Comparison of ENCODE assay signal across 8 mouse cellular contexts in the genomic region with DNA sequence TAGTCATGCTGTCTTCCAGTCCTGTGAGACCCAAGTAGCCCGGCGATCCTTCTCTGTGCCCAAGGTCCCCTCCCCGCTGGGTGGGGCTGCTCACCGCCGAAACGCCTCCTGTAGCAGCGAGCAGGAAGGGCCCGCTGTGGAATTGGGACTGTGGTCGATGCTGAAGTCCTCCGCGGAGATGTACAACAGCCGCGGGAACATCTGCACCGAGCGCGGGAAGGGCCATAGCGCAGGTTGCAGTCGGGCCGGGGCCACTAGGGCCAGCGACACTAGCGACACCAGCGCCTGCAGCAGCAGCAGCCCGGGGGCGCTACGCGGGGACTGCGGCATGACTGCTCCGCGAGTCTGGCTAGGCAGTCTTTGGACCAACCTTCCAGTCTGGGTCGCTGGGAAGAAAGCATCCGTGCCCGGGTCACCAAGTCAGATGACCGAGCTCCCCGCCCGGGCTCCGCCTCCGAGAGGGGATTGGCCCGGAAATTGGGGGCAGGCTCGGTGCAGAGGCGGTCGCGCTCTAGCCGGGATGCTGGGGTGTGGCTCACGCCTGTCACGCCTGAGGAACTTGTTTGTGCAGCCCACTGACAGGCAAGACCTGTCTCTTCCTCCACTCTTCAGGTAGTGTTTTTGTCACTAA. TPM values are rescaled to one million over a fixed set of nuclear protein-coding genes. Genes with fewer than 3 reads are reported as not detected.
DNase-seq lines count a peak whose midpoint lies in the region; ATAC-seq and TF ChIP-seq lines count a peak whose summit lies in the region.

TSS of gene Hexb (minus strand) at position 426 of the 631 bp plus-strand sequence.

- H3K9ac ChIP-seq in lung, postnatal 0 days (replicated peaks; ENCODE audit: low read depth) = no peak within 1 kb of the TSS

- 1% methylated on average over 45 of the region's 45 CpGs for WGBS in lung, postnatal 0 days

- no peaks in the 10 kb centered on the region for H3K27me3 ChIP-seq in lung, postnatal 0 days (replicated peaks; ENCODE audit: insufficient read depth, low read length)

- ATAC-seq in frontal cortex, adult (ENCODE audit: low TSS enrichment) = peak; percentile 90
- peak; percentile 95 to 97 for ATAC-seq in hematopoietic stem cell, adult 5-6 weeks (replicated peaks in 1 of 2; ENCODE audit: insufficient read depth in 1 of 2, low FRiP score in 2 of 2, low TSS enrichment in 1 of 2, low read depth in 1 of 2, poor library complexity in 2 of 2, severe bottlenecking in 2 of 2)
- peak; percentile 97 for ATAC-seq in lung, postnatal 0 days

- no peak for TF ChIP-seq EP300 in lung, postnatal 0 days (IDR thresholded peaks at IDR 0.05)

- peak within 1 kb of the TSS; percentile 56 for H3K4me3 ChIP-seq in lung, postnatal 0 days (ENCODE audit: low read depth, low read length)

- no peaks in the 10 kb centered on the region for H3K4me1 ChIP-seq in lung, postnatal 0 days (ENCODE audit: insufficient read depth, low read depth, low read length)

- no peaks in the 10 kb centered on the region for H3K9me3 ChIP-seq in lung, postnatal 0 days (ENCODE audit: low read length)

- peak within 1 kb of the TSS; percentile 47; the same call in 1 of the 2 replicates for H3K27ac ChIP-seq in lung, postnatal 0 days (ENCODE audit: low read length)

- H3K36me3 ChIP-seq in lung, postnatal 0 days (ENCODE audit: insufficient read depth, low read length) = no peaks in the 10 kb centered on the region

- peak within 1 kb of the TSS; percentile 93 for H3K4me2 ChIP-seq in lung, postnatal 0 days (replicated peaks; ENCODE audit: low read depth, low read length)

- DNase-seq in Muller cell, postnatal 12 days (ENCODE audit: inconsistent ontology term) = peak; percentile 94
- DNase-seq in cerebellum, adult 9-10 months = peak; percentile 86
- DNase-seq in layer of hippocampus, postnatal 10 days (ENCODE audit: low spot score in 2 of 2) = peak; percentile 78 to 86
- peak; percentile 88 for DNase-seq in lung, postnatal 0 days (ENCODE audit: low spot score)
- peak; percentile 79 for DNase-seq in ovary, postnatal 10 days (ENCODE audit: low spot score)
- DNase-seq in thymus, postnatal 0 days (ENCODE audit: low spot score) = peak; percentile 88

- peak; percentile 50 for TF ChIP-seq CTCF in lung, postnatal 0 days (IDR thresholded peaks at IDR 0.05)

RNA-seq across cellular contexts. Expression of gene Hexb, which starts in this region (rescaled TPM):
- total RNA-seq in hematopoietic stem cell, adult 5-6 weeks (2017) = 36.3 and 44.5 TPM in 2 replicates
- total RNA-seq in layer of hippocampus, postnatal 10 days (2021) = 100 to 1,000 TPM in 1 of 2 experiments, 10 to 100 TPM in 1; 91.3 to 102 TPM
- 23.6 and 26.6 TPM in 2 replicates for polyA plus RNA-seq in lung, postnatal 0 days (2015; fragmentation: Nextera tagmentation; extraction: Ambion mirVana)
- 97.2 and 99.2 TPM in 2 replicates for polyA plus RNA-seq in thymus, postnatal 0 days (2015; fragmentation: Nextera tagmentation; extraction: Ambion mirVana)

Comparison
In these comparisons a context has a peak if more than half of its experiments do, and no peak if none do; other contexts are left out.
1. Peak in every context shown above with its lines: DNase-seq, ATAC-seq, H3K4me3 ChIP-seq and H3K27ac ChIP-seq.